Mouse (Mus musculus): ENCODE results near the gene Gm10271.

Gm10271 gene

GRCm38 (mm10) chr10:116972509-116972908, at the start of gene Gm10271:
Gm10271 (minus strand) TSS chr10:116972609.
- DNase-seq (ENCODE audit: low spot score in 2 of 2) = no peak

- DNase-seq (ENCODE audit: low spot score in 2 of 2) = no peak
These were observed 48.8 kb upstream of the Gm10271 start for GRCm38 (mm10) chr10:117021020-117021754.

- DNase-seq (ENCODE audit: low spot score in 2 of 2) = peak in 1 of 2 experiments; percentile 33
These were observed 46.0 kb upstream of the Gm10271 start for GRCm38 (mm10) chr10:117018281-117018840.

GRCm38 (mm10) chr10:117014565-117014964, 42.2 kb upstream of the Gm10271 start:
- DNase-seq (ENCODE audit: low spot score in 2 of 2) = no peak

GRCm38 (mm10) chr10:117013689-117014390, 41.4 kb upstream of the Gm10271 start:
- DNase-seq (ENCODE audit: low spot score in 2 of 2) = no peak

DNA sequence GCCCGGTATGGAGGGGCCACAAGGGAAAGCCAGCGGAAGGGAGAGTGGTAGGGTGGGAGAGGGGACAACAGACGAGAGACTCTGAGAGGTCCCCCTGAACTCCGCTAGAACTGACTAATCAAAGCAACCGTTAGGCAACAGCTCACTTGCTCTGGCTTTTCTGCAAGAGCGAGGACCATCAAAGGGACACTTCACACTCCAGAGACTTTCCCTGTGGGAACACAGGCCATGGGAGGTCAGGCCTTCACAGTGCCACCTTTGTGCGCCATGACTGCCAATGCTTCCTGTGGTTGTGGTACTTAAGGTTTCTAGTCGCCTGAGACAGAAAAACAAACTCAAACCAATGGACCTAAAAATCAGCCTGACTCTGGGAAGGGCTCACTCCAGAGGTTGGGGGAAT, 38.6 kb upstream of the Gm10271 start:
- DNase-seq (ENCODE audit: low spot score in 2 of 2) = no peak

DNA sequence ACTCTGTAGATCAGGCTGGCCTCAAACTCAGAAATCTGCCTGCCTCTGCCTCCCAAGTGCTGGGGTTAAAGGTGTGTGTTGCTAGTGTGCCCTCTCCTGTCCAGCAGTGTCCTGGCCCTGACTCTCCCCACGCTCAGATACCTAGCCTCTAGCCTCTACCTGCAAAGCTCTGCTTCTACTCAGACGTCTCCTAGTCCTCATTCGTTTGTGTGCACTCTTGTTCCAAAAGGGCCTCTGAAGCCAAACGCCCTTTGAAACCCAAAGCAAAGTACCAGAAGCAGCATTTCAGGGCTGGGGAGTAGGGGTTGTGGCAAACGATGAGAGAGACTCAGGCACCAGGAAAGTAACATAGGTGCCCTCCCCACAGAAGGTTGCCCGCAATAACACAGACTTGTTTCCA, 37.3 kb upstream of the Gm10271 start:
- no peak for DNase-seq (ENCODE audit: low spot score in 2 of 2)

- no peak for DNase-seq (ENCODE audit: low spot score in 2 of 2)
These were observed 33.5 kb upstream of the Gm10271 start for GRCm38 (mm10) chr10:117005707-117006464.

- no peak for DNase-seq (ENCODE audit: low spot score in 2 of 2)
These were observed 32.3 kb upstream of the Gm10271 start for GRCm38 (mm10) chr10:117004695-117005094.

- DNase-seq (ENCODE audit: low spot score in 2 of 2) = no peak
These were observed 28.6 kb upstream of the Gm10271 start for GRCm38 (mm10) chr10:117000975-117001374.

DNA sequence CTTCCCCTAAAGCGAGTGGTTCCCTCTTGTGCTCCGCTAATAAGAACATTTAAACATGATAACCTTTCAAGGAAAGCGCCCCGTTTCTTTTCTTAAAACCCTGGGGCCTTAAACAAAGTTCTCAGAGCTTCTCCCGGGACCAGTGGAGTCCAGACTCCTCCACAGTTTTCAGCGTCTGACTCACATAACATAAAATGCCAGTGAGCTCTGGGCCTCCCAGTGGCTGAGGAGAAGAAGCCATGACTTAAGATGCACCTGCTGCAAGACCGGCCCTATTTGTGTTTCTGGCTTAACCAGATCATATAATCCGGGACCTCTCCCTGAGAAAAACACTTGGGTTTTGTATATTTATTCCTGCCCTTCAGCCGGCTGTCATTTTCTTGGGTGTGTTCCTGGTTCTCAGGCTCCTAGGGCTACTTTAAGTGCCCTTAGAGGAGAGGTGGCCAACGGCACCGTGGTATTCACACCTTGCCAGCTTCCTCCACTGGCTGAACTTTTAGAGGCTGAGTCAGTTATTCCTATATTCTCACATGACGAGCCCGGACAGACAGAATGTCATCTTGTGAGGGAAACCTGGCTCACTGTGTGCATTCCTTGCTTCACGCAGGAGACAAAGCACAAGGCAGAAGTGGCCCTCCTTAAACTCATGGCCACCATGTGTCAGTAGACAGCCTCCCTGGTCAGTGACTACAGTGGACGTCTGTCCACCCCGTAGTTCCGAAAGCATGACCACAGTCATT, 26.5 kb upstream of the Gm10271 start:
- no peak for DNase-seq (ENCODE audit: low spot score in 2 of 2)

DNA sequence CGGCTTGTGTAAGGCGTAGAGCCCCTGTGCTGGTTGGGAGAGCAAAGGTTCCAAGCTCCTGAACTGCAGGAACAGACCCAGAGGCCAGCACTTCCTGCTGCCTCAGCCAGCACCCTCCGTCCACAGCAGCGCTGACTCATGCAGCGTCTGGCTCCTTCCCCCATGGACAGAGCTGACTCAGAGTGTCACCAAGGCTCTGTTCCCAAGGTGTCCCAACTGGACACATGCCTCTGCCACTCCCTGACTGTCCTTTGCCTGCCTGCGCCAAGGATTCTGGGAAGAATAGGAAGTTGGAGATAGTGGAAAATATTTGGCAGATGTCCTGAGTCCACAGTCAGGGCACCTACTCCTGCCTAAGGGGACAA, 23.8 kb upstream of the Gm10271 start:
- DNase-seq (ENCODE audit: low spot score in 2 of 2) = peak; percentile 80 to 86

DNA sequence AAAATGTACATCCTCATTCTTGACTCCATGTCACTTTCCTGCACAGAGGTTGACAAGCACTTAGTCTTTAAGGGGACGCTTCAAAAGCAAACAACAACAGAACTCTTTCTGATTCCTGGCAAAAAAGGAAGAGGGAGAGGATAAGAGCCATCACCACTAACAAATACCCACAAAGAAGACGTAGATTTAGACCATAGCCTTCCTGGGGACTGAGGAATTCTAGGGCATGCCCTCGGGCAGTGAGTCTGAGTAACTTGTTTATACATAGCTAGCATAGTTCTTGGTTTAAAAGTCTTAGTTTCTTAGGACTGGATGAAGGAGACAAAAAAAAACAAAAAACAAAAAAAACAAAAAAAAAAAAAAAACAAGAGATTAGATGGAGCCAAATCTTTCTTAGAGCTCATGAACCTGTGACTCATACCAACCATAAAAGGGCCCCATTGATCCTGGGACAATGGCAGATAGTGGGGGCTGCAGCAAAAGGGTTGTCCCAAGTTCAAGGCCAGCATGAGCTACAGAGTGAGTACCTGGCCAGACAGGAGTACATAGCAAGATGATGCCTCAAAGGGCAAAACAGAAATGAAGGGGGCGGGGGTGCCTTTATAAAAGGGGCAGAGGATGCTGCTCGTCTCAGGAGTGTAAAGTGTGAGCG, 23.3 kb upstream of the Gm10271 start:
- no peak for DNase-seq (ENCODE audit: low spot score in 2 of 2)

GRCm38 (mm10) chr10:116995162-116995561, 22.8 kb upstream of the Gm10271 start:
- DNase-seq (ENCODE audit: low spot score in 2 of 2) = no peak

DNA sequence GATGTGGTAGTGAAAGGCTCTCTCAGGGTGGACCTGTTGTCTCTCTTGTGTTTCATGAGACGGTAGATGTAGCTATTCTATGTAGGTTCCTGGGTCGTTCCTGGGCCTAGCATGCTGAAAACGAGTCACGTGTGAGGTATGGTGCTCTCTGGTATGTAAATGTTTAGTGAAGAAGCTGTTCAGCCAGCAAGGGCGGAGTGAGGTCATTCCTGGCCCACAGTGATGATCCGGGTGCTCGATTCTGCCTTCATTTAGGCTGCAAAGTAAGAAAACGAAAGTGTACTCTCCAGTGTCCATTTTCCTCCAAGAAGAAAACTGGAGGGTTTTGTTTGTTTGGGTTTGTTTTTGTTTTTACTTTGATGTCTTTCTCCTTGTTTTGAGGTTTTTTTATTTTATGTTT, 21.6 kb upstream of the Gm10271 start:
- DNase-seq (ENCODE audit: low spot score in 2 of 2) = no peak

DNA sequence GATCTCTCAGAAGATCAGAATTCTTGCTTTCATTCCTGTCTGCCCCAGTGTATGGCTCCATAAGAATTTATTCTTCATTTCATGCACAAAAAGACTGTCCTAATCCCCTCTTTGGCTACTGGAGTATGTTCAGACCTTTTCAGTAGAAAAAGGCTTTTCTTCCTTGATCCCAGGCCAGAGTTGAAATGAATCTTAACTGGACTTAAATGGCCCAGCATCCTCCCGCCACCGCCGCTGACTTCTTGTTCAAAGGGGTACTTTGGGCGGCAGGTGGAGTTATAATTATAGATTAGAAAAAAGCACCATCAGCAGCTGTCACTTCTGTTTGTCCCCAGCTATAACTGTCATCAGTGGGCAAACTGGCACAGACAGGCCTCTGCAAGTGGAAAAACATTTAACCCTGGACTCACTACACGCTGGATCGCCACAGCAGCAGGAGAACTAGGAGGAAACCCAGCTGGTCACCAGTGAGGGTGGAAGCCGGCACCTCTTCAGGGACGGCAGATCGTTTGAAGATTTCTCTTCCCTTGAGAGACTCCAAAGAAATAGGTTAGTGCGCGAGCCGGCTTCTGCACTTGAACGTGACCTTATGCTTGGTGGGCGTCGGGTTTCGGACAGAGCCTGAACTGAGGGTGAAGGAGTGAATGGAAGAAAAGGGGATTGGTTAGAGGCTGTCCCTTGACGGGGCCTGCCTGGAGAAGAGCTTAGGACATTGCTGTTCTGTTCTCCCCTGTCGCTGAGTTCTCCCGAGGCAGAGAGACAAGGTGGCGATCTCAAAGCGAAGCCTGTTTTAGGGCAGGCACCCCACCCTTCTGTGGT, 14.1 kb upstream of the Gm10271 start, which contains the start of gene Best3:
Gene Best3 (plus strand): TSS at position 51 of the 819 bp plus-strand sequence.
- DNase-seq (ENCODE audit: low spot score in 2 of 2) = no peak

DNA sequence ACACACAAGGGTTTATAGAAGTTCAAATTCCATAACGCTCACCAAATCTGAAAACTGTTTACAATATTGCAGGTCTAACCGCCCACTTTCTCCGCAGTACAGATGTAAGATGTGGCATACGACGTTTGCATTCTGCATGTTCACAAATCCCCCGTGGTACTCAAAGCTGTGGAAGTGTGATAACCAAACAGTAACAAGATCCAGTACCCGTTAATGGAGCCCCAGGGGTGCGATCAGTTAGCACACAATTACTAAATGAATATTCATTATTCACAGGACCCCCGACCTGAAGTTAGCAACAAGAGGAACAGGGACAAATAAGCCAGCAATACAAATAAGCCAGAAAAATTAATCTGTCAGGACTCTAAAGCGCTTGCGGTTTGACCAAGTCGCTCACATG, 12.4 kb upstream of the Gm10271 start:
- DNase-seq (ENCODE audit: low spot score in 2 of 2) = no peak

- DNase-seq (ENCODE audit: low spot score in 2 of 2) = no peak
These were observed 10.1 kb upstream of the Gm10271 start for GRCm38 (mm10) chr10:116982526-116982925.

- no peak for DNase-seq (ENCODE audit: low spot score in 2 of 2)
These were observed 8.5 kb upstream of the Gm10271 start for GRCm38 (mm10) chr10:116980888-116981287.

- no peak for DNase-seq (ENCODE audit: low spot score in 2 of 2)
These were observed 7.9 kb upstream of the Gm10271 start for GRCm38 (mm10) chr10:116980273-116980672.
